Mouse (Mus musculus): ENCODE results near the gene Ifitm10. TPM values are rescaled to one million over a fixed set of nuclear protein-coding genes. Genes with fewer than 3 reads are reported as not detected.
A peak's percentile ranks its signal among the peaks of the same experiment; 100 is the strongest.
"Not testable (repeated sequence)": the region's sequence is repeated elsewhere in the genome, so short reads cannot be mapped to it uniquely, and the experiment has no call there.

Ifitm10 gene
- polyA plus RNA-seq (2015; fragmentation: Nextera tagmentation; extraction: Ambion mirVana): 13.5 and 14.7 TPM in 2 replicates

GRCm38 (mm10) chr7:142373641-142374412, at the start of gene Ifitm10:
TSS of gene Ifitm10 (minus strand) at chr7:142373753.
- Histone ChIP-seq H3K4me1 (peaks cover 17% of the 10 kb centered on the region), H3K27ac (replicated peaks) (no peak within 1 kb of the TSS), H3K4me3 (replicated peaks) (peak within 1 kb of the TSS; percentile 46; the same call in 1 of the 2 replicates), H3K4me2 (peak within 1 kb of the TSS; percentile 81), H3K9ac (replicated peaks) (no peak within 1 kb of the TSS), H3K36me3 (peaks cover 38% of the 10 kb centered on the region), H3K9me3 (replicated peaks) (no peaks in the 10 kb centered on the region), H3K27me3 (replicated peaks) (peaks cover 51% of the 10 kb centered on the region)
- ATAC-seq (ENCODE audit: low FRiP score): no peak
- WGBS: 71% methylated on average over 8 of the region's 8 CpGs

- no peaks in the 10 kb centered on the region for H3K9me3 ChIP-seq (replicated peaks)
- no peak overlapping the region for H3K4me3 ChIP-seq (replicated peaks)
- H3K27ac ChIP-seq (replicated peaks): no peak overlapping the region
- no peaks in the 10 kb centered on the region for H3K4me1 ChIP-seq
- H3K27me3 ChIP-seq (replicated peaks): no peaks in the 10 kb centered on the region
- H3K9ac ChIP-seq (replicated peaks): no peak overlapping the region
- H3K36me3 ChIP-seq: no peaks in the 10 kb centered on the region
- H3K4me2 ChIP-seq: no peak overlapping the region
- WGBS: 90% methylated on average over 2 of the region's 2 CpGs
- ATAC-seq (ENCODE audit: low FRiP score): no peak
These were observed 48.3 kb upstream of the Ifitm10 start for GRCm38 (mm10) chr7:142421826-142422225.

GRCm38 (mm10) chr7:142419887-142420286, 46.3 kb upstream of the Ifitm10 start:
- no peaks in the 10 kb centered on the region for H3K4me1 ChIP-seq
- no peaks in the 10 kb centered on the region for H3K27me3 ChIP-seq (replicated peaks)
- no peaks in the 10 kb centered on the region for H3K36me3 ChIP-seq
- no peaks in the 10 kb centered on the region for H3K9me3 ChIP-seq (replicated peaks)
- H3K9ac ChIP-seq (replicated peaks): no peak overlapping the region
- H3K27ac ChIP-seq (replicated peaks): no peak overlapping the region
- ATAC-seq (ENCODE audit: low FRiP score): no peak
- WGBS: 90% methylated on average over 5 of the region's 5 CpGs
- H3K4me2 ChIP-seq: no peak overlapping the region
- H3K4me3 ChIP-seq (replicated peaks): no peak overlapping the region

GRCm38 (mm10) chr7:142418679-142419078, 45.1 kb upstream of the Ifitm10 start:
- WGBS: 92% methylated on average over 8 of the region's 8 CpGs
- no peak overlapping the region for H3K4me2 ChIP-seq
- ATAC-seq (ENCODE audit: low FRiP score): no peak
- no peaks in the 10 kb centered on the region for H3K9me3 ChIP-seq (replicated peaks)
- H3K9ac ChIP-seq (replicated peaks): no peak overlapping the region
- H3K27ac ChIP-seq (replicated peaks): no peak overlapping the region
- H3K27me3 ChIP-seq (replicated peaks): no peaks in the 10 kb centered on the region
- H3K4me3 ChIP-seq (replicated peaks): no peak overlapping the region
- H3K36me3 ChIP-seq: no peaks in the 10 kb centered on the region
- H3K4me1 ChIP-seq: no peaks in the 10 kb centered on the region

- H3K27me3 ChIP-seq (replicated peaks): no peaks in the 10 kb centered on the region
- H3K9me3 ChIP-seq (replicated peaks): no peaks in the 10 kb centered on the region
- no peaks in the 10 kb centered on the region for H3K36me3 ChIP-seq
- no peak overlapping the region for H3K27ac ChIP-seq (replicated peaks)
- ATAC-seq (ENCODE audit: low FRiP score): no peak
- WGBS: 92% methylated on average over 2 of the region's 2 CpGs
- H3K9ac ChIP-seq (replicated peaks): no peak overlapping the region
- no peak overlapping the region for H3K4me2 ChIP-seq
- H3K4me3 ChIP-seq (replicated peaks): no peak overlapping the region
- no peaks in the 10 kb centered on the region for H3K4me1 ChIP-seq
These were observed 44.5 kb upstream of the Ifitm10 start for GRCm38 (mm10) chr7:142418027-142418426.

- H3K27me3 ChIP-seq (replicated peaks): no peaks in the 10 kb centered on the region
- H3K4me2 ChIP-seq: no peak overlapping the region
- H3K4me3 ChIP-seq (replicated peaks): no peak overlapping the region
- whole genome bisulfite sequencing: 82% methylated on average over 3 of the region's 3 CpGs
- no peak overlapping the region for H3K27ac ChIP-seq (replicated peaks)
- no peaks in the 10 kb centered on the region for H3K36me3 ChIP-seq
- H3K9ac ChIP-seq (replicated peaks): no peak overlapping the region
- no peaks in the 10 kb centered on the region for H3K9me3 ChIP-seq (replicated peaks)
- no peaks in the 10 kb centered on the region for H3K4me1 ChIP-seq
- no peak for ATAC-seq (ENCODE audit: low FRiP score)
These were observed 42.7 kb upstream of the Ifitm10 start for GRCm38 (mm10) chr7:142416225-142416624.

- Histone ChIP-seq H3K9me3 (replicated peaks) (no peaks in the 10 kb centered on the region), H3K27ac (replicated peaks) (no peak overlapping the region), H3K4me3 (replicated peaks) (no peak overlapping the region), H3K36me3 (no peaks in the 10 kb centered on the region), H3K9ac (replicated peaks) (no peak overlapping the region), H3K27me3 (replicated peaks) (no peaks in the 10 kb centered on the region), H3K4me2 (no peak overlapping the region), H3K4me1 (no peaks in the 10 kb centered on the region)
- ATAC-seq (ENCODE audit: low FRiP score): no peak
- 73% methylated on average over 4 of the region's 4 CpGs for WGBS
These were observed 41.8 kb upstream of the Ifitm10 start for GRCm38 (mm10) chr7:142415314-142415713.

- Histone ChIP-seq H3K27ac (replicated peaks) (no peak overlapping the region), H3K9ac (replicated peaks) (no peak overlapping the region), H3K4me1 (no peaks in the 10 kb centered on the region), H3K9me3 (replicated peaks) (no peaks in the 10 kb centered on the region), H3K4me2 (no peak overlapping the region), H3K27me3 (replicated peaks) (no peaks in the 10 kb centered on the region), H3K36me3 (no peaks in the 10 kb centered on the region), H3K4me3 (replicated peaks) (no peak overlapping the region)
- no peak for ATAC-seq (ENCODE audit: low FRiP score)
- whole genome bisulfite sequencing: 97% methylated on average over 6 of the region's 6 CpGs
These were observed 39.7 kb upstream of the Ifitm10 start for GRCm38 (mm10) chr7:142413285-142413684.

GRCm38 (mm10) chr7:142409603-142410002, 36.0 kb upstream of the Ifitm10 start:
- no peak for ATAC-seq (ENCODE audit: low FRiP score)
- no peaks in the 10 kb centered on the region for H3K27me3 ChIP-seq (replicated peaks)
- no peak overlapping the region for H3K4me2 ChIP-seq
- H3K27ac ChIP-seq (replicated peaks): no peak overlapping the region
- no peaks in the 10 kb centered on the region for H3K9me3 ChIP-seq (replicated peaks)
- H3K4me3 ChIP-seq (replicated peaks): no peak overlapping the region
- no peak overlapping the region for H3K9ac ChIP-seq (replicated peaks)
- H3K4me1 ChIP-seq: no peaks in the 10 kb centered on the region
- no peaks in the 10 kb centered on the region for H3K36me3 ChIP-seq
- WGBS: 89% methylated on average over 3 of the region's 3 CpGs

- no peak for ATAC-seq (ENCODE audit: low FRiP score)
- H3K27ac ChIP-seq (replicated peaks): no peak overlapping the region
- 95% methylated on average over 8 of the region's 8 CpGs for WGBS
- no peak overlapping the region for H3K9ac ChIP-seq (replicated peaks)
- H3K27me3 ChIP-seq (replicated peaks): no peaks in the 10 kb centered on the region
- H3K9me3 ChIP-seq (replicated peaks): no peaks in the 10 kb centered on the region
- H3K4me2 ChIP-seq: no peak overlapping the region
- H3K36me3 ChIP-seq: no peaks in the 10 kb centered on the region
- H3K4me1 ChIP-seq: no peaks in the 10 kb centered on the region
- H3K4me3 ChIP-seq (replicated peaks): no peak overlapping the region
These were observed 35.1 kb upstream of the Ifitm10 start for GRCm38 (mm10) chr7:142408686-142409085.

GRCm38 (mm10) chr7:142407935-142408334, 34.4 kb upstream of the Ifitm10 start:
- 82% methylated on average over 4 of the region's 4 CpGs for WGBS
- Histone ChIP-seq H3K9me3 (replicated peaks) (no peaks in the 10 kb centered on the region), H3K27me3 (replicated peaks) (no peaks in the 10 kb centered on the region), H3K9ac (replicated peaks) (no peak overlapping the region), H3K36me3 (no peaks in the 10 kb centered on the region), H3K4me2 (no peak overlapping the region), H3K27ac (replicated peaks) (no peak overlapping the region), H3K4me1 (no peaks in the 10 kb centered on the region), H3K4me3 (replicated peaks) (no peak overlapping the region)
- ATAC-seq (ENCODE audit: low FRiP score): no peak

- H3K9me3 ChIP-seq (replicated peaks); H3K4me1 ChIP-seq; H3K36me3 ChIP-seq; H3K4me2 ChIP-seq; H3K9ac ChIP-seq (replicated peaks); ATAC-seq (ENCODE audit: low FRiP score); H3K27me3 ChIP-seq (replicated peaks); H3K4me3 ChIP-seq (replicated peaks); H3K27ac ChIP-seq (replicated peaks): not testable (repeated sequence)
- WGBS: 91% methylated on average over 5 of the region's 5 CpGs
These were observed 31.6 kb upstream of the Ifitm10 start for GRCm38 (mm10) chr7:142405134-142405533.
